Mouse (Mus musculus) yolk sac, embryonic 10.5 days (tissue): ENCODE results near the gene Wbp11.

Experiments
- DNase-seq: peaks from one replicate; pipeline ENCODE4 v3.0.0-alpha.2; 2017; ENCODE audit warnings: low spot score

The Wbp11 gene

DNA sequence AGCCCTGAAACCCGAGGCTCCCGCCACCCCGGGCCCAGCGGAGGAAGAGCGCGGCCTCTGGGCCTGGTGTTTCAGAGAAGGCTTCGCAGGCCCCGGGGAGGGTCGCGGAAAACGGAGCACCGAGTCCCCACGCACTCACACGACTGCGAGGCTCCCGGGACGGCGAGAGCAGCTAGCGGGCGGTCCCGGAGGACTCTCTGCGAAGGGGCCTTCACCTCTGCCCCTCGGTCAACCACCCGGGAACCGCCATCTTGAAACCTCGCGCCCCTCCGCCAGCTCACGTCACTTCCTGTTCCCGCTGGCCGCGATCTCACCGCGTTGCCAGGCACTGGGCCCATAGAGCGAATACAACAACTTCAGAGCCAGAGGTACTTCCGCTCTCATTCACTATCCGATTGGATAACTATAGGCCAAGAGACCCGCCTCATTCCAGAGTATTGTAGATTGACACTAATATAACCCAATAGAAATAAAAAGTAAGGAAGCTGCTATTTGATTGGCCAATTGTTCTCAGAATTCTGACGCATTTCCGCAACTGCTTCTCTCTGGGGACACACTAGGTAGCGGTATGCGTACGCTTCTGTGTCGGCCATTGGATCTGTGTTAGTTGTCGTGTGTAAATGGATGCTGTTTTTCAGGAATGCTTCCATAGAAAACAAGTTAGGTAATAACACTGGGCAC lies at the start of gene Wbp11:
TSS of gene Wbp11 (minus strand) at position 353 of the 681 bp plus-strand sequence.
- DNase-seq: peak; percentile 96

DNA sequence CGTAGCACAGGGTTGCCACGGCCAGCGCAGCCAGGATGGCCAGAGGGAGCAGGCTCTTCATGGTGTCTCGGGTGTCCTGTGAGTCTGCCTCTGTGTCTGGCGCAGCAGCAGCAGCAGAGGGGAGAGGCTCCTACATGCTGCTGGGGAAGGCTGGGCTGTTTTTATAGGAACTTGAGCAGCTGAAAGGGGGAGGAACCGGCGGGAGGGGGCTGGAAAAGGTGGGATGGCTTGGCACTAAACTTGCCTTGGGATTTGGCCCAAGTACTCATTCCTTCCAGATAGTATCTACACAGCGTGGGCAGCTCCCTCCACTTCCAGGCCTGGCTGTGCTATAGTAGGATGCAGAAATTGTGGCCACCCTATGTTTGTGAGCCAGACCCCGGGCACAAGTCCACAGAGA lies 47.6 kb upstream of the Wbp11 start, which contains the start of gene Mgp:
TSS of gene Mgp (minus strand) at position 154 of the 400 bp plus-strand sequence.
- DNase-seq: no peak

DNA sequence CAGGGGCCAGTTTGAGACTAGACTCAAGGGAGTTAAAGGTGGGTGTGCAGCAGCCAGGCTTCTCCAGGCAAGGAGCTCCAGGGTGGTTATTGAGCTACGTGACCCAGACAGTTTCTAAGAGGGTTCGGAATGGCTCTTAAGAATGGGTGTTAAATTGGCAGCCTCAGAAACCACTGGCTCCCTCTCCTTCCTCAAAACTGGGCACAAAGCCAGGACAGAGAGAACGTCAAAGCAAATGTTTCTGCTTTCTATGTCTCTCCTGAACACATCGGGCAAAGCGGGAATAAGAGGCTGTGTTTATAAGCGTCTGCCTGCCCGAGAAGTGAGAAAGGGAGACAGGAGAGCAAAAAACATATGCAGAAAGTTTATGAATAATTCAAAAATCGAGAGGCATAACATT lies 46.6 kb upstream of the Wbp11 start:
- DNase-seq: no peak

DNA sequence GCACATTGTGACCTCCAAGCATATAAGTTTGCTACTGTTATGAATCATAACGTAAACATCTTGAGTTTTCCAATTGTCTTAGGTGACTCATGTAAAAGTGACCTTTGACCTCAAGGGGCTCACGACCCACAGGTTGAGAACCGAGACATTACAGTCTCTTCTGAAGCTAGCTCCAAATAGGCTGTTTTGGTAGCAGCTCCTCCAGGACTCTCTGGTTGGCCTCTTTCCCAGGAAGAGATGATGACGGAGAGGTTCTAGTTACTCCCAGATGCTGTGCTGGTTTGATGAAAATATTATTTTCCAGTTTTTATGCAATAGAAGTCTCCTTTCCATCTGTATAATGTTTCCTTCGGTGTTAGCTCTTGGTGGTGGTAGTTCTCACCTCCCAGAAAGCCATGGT lies 40.9 kb upstream of the Wbp11 start:
- no peak for DNase-seq

DNA sequence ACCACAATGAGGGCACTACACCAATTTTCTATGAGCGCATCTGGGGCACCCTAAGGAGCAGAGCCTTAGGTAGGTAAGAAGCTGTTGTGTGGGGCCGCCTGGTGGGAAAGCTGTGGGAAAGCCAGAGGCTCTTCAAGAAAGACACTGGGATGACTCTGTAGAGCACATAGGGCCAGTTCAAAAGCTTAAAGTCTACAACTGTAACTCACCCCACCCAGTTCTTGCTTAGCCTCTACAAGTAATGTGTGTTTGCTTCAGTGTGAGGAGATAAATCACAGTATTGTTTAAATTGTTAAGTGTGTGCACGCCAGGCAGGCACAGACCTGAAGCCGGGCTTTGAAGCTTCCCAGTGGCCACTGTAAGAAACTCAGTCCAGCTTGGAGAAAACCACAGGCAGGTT lies 38.1 kb upstream of the Wbp11 start:
- no peak for DNase-seq

DNA sequence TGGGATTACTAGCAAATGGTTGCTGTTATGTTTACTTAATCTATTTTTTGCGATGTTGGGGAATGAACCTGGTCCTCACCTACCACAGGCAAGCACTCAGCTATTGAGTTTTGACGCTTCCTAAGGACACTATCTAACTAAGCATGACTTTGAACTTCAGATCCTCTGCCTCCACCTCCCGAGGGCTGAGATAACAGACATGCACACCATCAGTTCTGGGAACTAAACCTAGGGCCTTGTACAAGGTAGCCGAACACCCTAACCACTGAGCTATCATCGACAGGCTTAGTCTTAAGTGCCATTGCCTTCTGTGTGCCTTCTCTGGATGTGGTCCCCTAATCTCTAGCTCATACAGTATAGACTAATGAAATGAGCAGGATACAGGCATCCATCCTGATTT lies 37.3 kb upstream of the Wbp11 start:
- no peak for DNase-seq

DNA sequence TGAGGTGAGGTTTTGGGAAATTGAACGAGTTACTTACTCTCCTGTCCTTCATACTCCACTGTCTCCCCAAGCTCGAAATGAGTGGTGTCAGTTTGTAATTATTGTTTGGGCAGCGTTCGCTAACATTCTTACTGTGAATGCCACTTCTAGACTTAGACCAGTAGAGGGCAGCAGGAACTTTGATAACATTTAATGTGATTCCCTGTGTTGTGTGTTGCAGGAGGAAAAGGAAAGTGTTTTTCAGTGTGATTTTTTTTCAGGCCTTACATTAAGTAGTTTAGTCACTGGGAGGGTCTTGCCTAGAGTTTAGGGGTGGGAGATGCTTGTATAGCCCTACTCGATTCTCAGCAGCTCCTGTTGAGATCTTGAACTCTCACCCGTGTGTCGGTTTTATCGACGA lies 33.0 kb upstream of the Wbp11 start:
- DNase-seq: no peak

DNA sequence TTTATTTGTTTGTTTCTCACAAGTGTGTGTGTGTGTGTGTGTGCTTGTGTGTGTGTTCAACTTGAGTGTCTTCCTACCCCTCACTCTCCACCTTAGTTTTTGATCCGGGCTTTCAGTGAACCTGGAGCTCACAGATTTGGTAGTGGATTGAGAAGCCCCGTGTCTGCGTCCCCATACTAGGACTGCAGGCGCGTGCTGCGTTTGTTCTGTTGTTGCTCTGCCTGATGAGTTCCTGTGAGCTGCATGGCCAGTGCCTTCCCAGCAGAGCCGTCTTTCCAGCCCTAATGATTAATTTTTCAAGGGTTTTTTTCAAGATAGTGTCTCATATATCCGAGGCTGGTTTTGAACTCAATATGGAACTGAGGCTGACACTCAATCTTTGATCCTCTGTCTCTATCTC lies 30.4 kb upstream of the Wbp11 start:
- no peak for DNase-seq

DNA sequence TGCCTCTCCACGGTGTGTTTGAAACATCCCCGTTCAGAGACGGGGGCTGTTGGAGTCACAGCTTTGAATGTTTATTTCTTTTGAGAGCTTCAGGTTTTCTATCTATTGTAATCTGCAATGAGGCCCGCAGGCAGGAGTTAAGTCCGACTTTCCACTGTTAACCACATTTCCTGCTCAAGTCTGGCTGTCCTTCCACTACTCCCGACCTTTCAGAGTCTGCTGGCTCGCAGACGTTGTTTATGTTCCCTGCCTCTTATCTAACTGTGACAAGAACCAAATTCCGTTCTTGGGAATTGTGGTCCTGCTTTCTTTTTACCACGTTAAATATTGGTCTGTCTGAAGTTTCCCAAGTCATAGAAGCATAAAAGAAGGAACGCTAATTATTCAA lies 29.8 kb upstream of the Wbp11 start:
- no peak for DNase-seq

DNA sequence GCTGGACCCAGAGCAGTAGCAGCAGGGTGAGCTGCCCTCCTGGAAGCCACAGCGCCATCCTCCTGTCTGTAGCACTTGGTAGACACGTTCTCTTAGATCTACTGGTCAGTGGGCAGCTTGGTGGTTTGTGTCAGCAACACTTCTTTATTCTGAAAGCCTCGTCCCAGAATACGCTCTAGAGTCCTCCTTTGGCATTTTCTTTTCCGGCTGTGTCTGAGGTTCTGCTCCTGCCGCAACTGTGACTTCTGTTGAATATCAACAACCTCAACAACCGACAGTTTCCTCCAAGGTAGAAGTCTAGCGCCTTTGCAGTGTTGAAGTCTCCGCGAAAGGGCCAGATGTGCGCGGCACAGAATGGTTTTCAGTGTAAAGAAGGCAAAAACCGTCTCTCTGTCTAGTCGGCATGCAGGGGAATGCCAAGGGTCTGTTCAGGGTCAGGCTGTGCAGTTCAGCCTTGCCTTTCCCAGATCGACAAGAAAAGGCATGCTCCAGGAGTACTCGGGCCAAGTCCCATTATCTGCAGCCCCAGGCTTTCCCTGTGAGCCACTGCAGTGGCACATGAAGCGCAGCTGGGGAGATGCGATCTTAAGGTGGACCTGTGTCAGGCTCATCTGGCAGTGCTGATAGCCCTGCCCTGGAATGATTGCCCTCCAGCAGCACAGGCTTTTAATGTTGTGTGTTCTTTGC lies 29.3 kb upstream of the Wbp11 start, which contains the start of gene Art4:
TSS of gene Art4 (minus strand) at position 548 of the 687 bp plus-strand sequence.
- peak; percentile 58 for DNase-seq

DNA sequence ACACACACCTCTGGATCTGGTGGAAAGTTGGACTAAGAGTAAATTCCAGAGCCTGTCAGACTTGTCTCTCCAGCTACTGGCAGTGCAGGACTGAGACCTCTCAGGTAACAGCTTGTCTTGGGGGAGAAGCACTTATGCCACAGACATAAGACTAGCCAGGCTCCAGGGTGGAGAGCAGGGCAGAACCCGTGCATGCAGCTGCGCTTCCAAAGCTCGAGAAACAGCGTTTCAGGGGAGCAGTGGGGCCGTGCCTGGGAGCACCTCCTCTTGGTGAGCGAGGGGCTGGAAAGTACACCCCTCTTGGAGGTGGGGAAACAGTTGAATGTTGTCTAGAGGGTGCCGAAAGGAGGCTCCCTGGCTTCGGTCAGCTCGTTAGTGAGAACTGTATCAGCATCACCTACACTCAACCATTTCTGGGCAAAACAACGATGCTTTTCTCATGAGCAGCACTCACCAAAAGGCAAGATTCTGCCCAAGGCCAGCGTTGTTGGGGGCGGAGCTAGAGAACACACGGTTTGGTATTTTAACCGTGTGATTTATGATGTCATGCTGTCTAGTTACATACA lies 28.1 kb upstream of the Wbp11 start:
- no peak for DNase-seq

DNA sequence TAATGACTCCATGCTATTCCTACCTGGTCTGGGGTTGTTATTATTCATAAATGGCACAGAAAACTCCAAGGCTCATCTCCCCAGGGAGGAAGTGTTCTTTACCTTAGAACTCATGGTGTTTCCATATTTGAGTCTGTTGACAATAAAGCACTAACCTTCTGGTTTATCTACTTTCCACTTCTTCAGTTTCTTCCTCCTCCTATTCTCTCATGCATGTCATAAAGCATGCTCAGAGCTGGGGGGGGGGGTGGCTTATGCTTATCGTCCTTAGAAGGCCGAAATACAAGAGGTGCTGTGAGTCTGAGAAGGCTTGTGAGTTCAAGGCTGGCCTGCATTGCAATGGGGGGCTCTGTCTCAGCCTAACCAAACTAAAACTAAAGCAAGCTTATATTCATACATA lies 27.1 kb upstream of the Wbp11 start:
- no peak for DNase-seq

DNA sequence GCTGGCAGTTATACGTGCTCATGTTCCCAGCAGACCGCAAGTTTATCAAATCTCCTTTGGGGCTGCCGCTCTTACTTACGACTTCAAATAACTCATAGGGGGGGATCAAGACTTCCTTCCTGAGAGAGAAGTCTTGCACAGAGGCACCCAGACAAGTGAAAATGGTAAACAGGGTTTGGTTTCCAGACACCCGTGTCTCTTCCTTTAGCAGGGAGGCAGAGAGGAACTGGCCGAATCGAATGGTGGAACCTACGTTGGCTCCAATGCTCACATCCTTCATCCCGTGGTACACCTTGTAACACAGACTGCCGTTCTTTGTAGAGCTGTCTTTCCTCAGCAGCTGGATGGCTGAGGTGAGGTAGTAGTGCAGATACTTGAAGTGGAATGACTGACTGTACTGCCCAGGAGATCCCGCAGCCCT lies 26.3 kb upstream of the Wbp11 start:
- no peak for DNase-seq

DNA sequence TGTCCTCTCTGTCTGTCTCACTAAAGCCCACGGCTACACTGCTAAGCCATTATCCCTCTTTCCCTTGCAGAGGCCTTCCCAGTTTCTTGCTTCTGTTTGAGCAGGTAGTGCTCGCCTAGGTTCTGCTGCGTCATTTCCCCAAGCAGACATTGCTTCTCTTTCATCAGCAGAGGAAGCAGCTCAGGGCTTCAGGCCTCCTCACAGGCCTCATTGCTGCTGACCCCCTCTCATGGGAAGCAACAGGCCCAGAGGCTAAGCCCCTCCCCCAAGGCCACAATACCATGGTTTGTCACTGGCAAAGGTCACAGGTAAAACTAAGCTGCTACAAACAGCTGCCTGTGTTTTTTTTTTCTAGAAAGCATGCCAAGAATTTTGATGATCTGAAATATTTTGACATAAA lies 24.7 kb upstream of the Wbp11 start:
- DNase-seq: peak; percentile 55

DNA sequence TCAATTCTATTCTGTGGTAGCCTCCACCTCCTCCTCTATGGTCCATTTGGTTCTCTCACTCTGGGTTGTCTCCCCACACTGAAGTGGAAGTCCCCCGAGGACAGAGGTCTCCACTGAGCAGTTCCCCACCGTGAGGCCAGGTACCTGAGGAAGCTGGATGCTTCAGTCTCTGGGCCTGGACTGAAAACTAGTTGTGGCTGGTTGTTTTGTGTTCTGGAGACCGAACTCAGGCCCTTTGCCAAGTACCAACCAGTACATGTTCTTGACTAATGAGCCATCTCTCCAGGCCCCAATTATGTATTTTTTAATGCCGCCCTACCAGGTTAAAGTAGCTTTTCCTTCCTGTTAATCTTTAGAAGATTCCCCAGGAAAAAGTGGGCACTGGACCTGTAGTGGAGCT lies 24.3 kb upstream of the Wbp11 start:
- DNase-seq: no peak

DNA sequence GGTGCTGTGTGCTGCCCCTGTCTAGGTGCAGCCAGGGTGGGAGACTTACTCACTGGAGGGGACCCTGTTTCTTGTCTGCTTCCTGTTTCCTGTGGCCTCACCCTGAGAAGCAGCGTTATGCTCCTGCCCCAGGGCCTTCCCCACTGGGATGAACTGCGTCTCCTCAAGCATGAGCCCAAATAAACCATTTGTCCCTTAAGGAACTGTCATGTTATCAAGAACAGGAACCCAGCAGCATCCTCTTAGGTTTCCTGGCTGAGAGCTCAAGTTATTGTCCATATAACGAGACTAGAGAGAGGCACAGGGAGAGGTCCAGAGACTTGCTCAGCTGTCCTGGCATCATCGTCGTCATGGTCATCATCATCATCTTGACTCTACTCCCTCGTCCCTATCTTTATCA lies 22.2 kb upstream of the Wbp11 start:
- DNase-seq: no peak

DNA sequence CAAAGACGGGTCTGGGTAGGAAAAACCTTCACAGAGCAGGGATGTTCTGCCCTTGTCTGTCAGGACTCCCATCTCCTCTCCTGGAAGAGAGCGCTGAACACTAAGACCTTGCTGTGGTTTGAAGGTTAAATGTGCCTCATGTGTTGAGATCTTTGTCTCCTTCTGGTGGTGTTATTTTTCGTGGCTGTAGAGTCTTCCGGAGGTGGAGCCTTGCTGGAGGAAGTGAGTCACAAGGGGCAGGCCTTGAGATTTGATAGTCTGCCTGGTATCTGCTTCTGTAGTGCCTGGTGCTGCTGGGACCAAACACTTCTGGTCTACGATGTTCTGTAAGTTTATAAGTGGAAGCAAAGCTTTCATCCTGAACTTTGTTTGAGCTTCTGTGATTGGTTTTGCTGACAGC lies 20.9 kb upstream of the Wbp11 start:
- DNase-seq: no peak

DNA sequence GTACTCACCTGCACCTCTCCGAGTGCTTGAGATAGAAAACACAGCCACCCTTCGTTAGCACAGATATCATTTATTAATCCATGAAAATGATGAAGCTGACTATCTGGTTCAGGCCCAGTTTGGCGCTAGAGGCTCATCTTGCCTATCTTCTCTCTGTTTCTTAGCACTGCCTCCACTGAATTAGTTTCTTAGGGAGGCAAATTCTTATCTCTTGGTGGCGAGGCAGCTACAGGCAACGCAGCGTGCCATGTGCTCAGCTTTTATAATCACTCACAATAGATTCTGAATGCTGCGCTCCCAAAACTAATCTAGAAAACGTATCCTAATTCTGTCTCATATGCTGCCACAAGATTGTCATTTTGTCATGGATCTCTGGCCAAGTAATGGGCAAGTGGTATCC lies 20.4 kb upstream of the Wbp11 start:
- DNase-seq: no peak

DNA sequence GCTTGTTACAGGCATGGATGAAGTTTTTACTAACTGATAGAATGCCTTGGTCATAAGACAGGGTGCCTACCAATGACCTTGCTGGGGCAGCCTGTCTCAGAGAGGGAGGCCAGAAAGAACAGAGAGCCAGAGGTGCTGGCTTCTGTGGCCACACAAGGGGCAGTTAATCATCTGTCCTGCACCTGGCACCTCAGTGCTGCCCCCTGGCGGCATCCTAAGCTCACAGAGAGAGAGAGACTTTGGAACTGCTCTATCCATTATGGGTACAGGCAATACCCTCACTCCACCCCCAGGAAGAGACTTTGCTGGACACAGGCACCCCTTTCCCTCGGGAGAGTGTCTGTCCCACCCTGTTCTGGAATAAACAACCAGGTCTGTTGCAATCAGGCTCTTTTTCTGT lies 19.8 kb upstream of the Wbp11 start:
- peak; percentile 27 for DNase-seq

DNA sequence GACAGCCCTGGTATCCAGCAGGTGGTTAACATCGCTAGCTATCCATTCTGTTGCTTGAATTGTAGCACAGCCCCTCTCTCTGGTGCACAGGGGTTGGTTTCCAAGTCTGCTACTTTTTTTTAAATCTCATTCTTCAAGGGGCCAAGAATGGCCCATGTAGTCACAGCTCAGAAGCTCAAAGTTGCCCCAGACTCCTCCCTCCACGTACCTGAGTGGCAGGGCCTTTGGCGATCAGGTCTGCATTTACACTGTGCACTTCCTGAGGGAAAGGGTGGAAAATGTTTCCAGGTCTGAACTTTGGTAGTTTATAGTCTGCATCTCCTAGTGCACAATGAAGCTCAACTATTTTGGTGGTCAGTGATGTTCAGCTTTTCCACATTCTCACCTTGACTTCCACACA lies 19.2 kb upstream of the Wbp11 start:
- no peak for DNase-seq

DNA sequence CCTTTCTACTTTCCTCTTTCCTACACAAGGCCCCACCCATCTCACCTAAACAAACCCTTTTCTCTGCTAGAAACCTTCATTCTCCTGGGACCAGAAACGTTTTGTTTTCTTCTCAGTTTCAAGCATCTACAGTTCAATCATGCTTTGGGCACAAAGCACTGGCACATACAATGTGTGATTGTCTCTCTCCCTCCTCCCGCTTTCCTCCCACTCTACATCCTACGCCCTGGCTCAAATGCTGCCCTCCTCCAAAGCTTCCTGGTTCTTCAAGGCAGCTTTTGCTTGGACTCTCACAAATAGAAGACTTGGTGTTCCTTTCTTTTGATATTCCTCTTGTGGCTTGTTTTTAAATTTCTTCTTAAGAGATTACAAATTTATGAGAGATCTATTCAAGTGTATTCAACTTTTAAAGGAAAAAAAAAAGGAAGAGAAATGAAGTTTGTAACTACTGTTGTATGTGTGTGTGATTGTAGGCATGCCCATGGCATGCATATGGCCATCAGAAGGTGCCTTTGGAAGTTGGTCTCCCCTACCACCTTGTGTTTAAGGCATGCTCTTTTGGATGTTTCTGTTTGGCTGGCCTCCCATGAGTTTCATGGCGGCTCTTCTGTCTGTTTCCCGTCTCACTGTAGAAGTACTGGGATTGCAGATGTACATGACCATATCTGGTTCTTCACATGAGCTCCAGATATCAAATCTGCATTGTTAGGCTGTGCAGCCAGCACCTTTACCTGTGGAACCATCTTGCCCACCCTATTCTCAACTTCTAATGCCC lies 17.9 kb upstream of the Wbp11 start:
- DNase-seq: no peak

DNA sequence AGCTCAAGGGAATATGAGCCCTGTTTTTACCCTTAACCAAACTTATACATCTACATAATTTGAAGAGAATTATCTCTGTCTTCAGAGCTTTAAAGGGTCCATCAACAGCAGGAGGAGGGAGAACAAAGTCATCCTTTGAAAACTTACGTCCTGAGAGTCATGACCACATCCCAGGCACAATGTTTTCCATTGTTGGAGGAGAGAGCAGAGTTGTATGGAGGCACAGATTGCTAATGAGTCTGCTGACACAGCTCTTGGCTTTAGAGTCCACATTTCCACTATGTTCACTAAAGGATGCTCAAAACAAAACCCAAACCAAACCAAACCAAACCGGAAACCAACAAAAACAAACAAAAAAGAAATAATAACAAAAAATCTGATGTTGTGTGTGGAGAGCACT lies 16.9 kb upstream of the Wbp11 start:
- DNase-seq: no peak

DNA sequence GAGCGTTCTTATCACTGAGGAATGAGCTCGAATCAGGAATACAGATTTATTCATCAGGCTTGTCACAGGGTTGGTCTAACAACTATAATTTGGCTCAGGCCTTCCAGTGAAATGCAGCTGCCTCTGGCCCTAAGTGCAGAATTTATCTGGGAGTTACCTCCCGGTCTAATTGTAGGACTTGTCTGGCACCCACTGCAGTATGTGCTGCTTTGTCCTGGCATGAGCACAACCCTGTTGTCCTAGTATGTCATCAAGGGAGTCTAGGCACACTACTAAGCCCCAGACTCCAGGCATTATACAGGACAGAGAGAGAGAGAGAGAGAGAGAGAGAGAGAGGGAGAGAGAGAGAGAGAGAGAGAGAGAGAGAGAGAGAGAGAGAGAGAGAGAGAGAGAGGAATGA lies 9.3 kb upstream of the Wbp11 start:
- no peak for DNase-seq
